Mouse (Mus musculus): Measurements from ENCODE around the gene Aox1.

DNA sequence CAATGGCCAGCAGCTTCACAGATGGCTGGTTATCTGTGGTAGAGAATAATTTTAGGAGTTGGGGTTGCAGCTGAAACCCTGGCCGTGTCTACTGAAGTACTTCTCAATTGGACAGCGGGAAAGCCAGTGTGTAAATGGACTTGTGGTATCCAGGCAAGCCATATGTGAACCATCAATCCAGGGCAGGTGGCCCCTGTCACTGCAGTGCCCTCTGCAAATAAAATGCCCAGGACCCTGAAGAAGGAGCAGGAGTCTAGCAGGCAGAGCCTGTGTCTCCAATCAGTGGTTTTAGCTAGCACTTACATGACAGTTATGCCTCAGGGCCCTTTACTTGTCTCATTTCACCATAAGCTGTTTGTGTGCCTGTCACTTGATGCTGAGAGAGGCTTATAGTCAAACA lies 42.7 kb downstream of the Aox1 start:
- TF ChIP-seq POLR2A (IDR thresholded peaks at IDR 0.05; ENCODE audit: insufficient read depth, low read depth, low read length) = no peak
- TF ChIP-seq EP300 (IDR thresholded peaks at IDR 0.05; ENCODE audit: insufficient read depth, low read depth, low read length) = no peak
- TF ChIP-seq CTCF (IDR thresholded peaks at IDR 0.05) = no peak
